Mouse (Mus musculus) liver, embryonic 12.5 days (tissue): ENCODE measurements around the gene Prss22. TPM values are rescaled to one million over a fixed set of nuclear protein-coding genes. Genes with fewer than 3 reads are reported as not detected.

Source experiments
- ATAC-seq: fragments of 200-750 bp; cut with Nextera tagmentation; 2 replicates; pipeline ENCODE4 v1.8.0; 2017; ENCODE audit warnings: moderate number of reproducible peaks, mild to moderate bottlenecking, moderate library complexity
- H3K27ac ChIP-seq: fragments of 300-500 bp; sonication (generic); 2 replicates; pipeline ENCODE4 v1.5.1; 2016; ENCODE audit warnings: mild to moderate bottlenecking
- H3K27me3 ChIP-seq: fragments of 300-500 bp; sonication (generic); replicated peaks from 2 replicates; pipeline ENCODE4 v1.6.1; 2016; ENCODE audit warnings: mild to moderate bottlenecking, moderate library complexity
- H3K36me3 ChIP-seq: fragments of 300-500 bp; sonication (generic); 2 replicates; pipeline ENCODE4 v1.6.1; 2016; ENCODE audit warnings: mild to moderate bottlenecking, moderate library complexity
- H3K4me1 ChIP-seq: fragments of 300-500 bp; sonication (generic); 2 replicates; pipeline ENCODE4 v1.6.1; 2016
- H3K4me2 ChIP-seq: fragments of 300-500 bp; sonication (generic); 2 replicates; pipeline ENCODE4 v1.6.1; 2016; ENCODE audit warnings: mild to moderate bottlenecking, moderate library complexity
- H3K4me3 ChIP-seq: fragments of 300-500 bp; sonication (generic); 2 replicates; pipeline ENCODE4 v1.5.1; 2016; ENCODE audit warnings: mild to moderate bottlenecking, moderate library complexity
- H3K9ac ChIP-seq: fragments of 300-500 bp; sonication (generic); 2 replicates; pipeline ENCODE4 v1.6.1; 2016; ENCODE audit warnings: mild to moderate bottlenecking, moderate library complexity
- H3K9me3 ChIP-seq: fragments of 300-500 bp; sonication (generic); replicated peaks from 2 replicates; pipeline ENCODE4 v1.6.1; 2016; ENCODE audit warnings: mild to moderate bottlenecking, moderate library complexity
- whole genome bisulfite sequencing: fragments of 180-500 bp; shearing (Covaris S2); methylation state at CpG from one replicate; pipeline ENCODE4 v1.1.7; 2016; ENCODE audit not compliant: insufficient replicate concordance; 5-methylcytosine and 5-hydroxymethylcytosine counted together
- polyA plus RNA-seq: library from polyadenylated mRNA; unstranded; fragments of >200 nt; fragmentation: Nextera tagmentation; extraction: Ambion mirVana; gene quantifications from 2 replicates; pipeline ENCODE4 v1.2.1, GENCODE M21; 2016

The Prss22 gene
- polyA plus RNA-seq, 1 experiment from 2014 or later = not detected

DNA sequence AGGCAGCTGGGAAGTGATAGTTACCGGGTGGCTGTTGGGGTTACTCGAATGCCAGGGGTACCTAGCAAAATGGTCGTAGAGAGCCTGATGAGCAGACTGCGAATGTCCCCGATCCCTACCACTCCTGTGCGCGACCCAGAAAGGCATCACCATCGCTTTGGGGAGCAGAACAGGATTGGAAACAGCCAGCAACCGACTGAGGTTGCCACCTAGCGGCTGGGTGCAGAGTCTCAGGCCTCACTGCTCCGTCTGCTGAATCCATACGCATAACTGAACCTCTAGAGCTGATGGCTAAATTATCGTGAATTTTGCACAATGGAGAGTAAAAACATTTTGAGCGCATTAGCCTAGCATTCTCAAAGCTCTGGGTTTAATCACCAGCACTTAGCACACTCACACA lies 17.8 kb upstream of the Prss22 start:
- no peaks in the 10 kb centered on the region for H3K9me3 ChIP-seq
- no peak overlapping the region for H3K4me2 ChIP-seq
- H3K36me3 ChIP-seq = no peaks in the 10 kb centered on the region
- no peaks in the 10 kb centered on the region for H3K4me1 ChIP-seq
- peaks cover 6% of the 10 kb centered on the region; the same call in 1 of the 2 replicates for H3K27me3 ChIP-seq
- no peak overlapping the region for H3K4me3 ChIP-seq
- no peak overlapping the region for H3K27ac ChIP-seq
- WGBS = 19% methylated on average over 14 of the region's 14 CpGs
- no peak for ATAC-seq
- no peak overlapping the region for H3K9ac ChIP-seq

- Histone ChIP-seq H3K36me3 (no peaks in the 10 kb centered on the region), H3K4me3 (no peak overlapping the region), H3K27ac (no peak overlapping the region), H3K9ac (no peak overlapping the region), H3K9me3 (no peaks in the 10 kb centered on the region), H3K4me1 (no peaks in the 10 kb centered on the region), H3K27me3 (no peaks in the 10 kb centered on the region), H3K4me2 (no peak overlapping the region)
- ATAC-seq = no peak
- 75% methylated on average over 5 of the region's 5 CpGs for WGBS
These were observed 16.6 kb upstream of the Prss22 start for GRCm38 (mm10) chr17:24014433-24014965.

GRCm38 (mm10) chr17:24012921-24013320 lies 15.0 kb upstream of the Prss22 start:
- Histone ChIP-seq H3K9me3 (no peaks in the 10 kb centered on the region), H3K9ac (no peak overlapping the region), H3K4me2 (no peak overlapping the region), H3K27me3 (no peaks in the 10 kb centered on the region), H3K4me1 (no peaks in the 10 kb centered on the region), H3K27ac (no peak overlapping the region), H3K4me3 (no peak overlapping the region), H3K36me3 (no peaks in the 10 kb centered on the region)
- ATAC-seq = no peak
- 71% methylated on average over 2 of the region's 2 CpGs for WGBS

DNA sequence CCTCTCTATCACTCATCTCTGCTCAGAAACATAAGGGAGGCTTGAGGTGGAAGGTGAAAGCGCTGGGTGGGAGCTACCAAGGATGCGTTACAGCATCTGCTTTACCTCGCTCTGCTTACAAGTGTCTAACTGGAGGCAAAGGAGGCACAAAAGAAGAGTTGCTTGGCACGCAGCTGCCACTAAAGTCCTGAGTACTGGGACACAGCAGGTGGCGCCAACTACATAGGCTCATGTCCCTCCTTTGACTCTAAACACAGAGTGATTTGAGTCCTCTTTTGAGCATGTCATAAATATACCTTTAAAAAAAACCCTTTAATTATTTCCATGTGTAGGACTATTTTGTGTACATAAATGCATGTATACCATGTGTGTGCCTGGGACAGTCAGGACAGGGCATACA lies 11.7 kb upstream of the Prss22 start:
- H3K27me3 ChIP-seq = no peaks in the 10 kb centered on the region
- H3K9me3 ChIP-seq = no peaks in the 10 kb centered on the region
- no peak for ATAC-seq
- no peak overlapping the region for H3K4me2 ChIP-seq
- H3K36me3 ChIP-seq = no peaks in the 10 kb centered on the region
- WGBS = 43% methylated on average over 5 of the region's 5 CpGs
- no peaks in the 10 kb centered on the region for H3K4me1 ChIP-seq
- no peak overlapping the region for H3K9ac ChIP-seq
- no peak overlapping the region for H3K27ac ChIP-seq
- H3K4me3 ChIP-seq = no peak overlapping the region

GRCm38 (mm10) chr17:24008105-24008504 lies 10.2 kb upstream of the Prss22 start:
- Histone ChIP-seq H3K4me1 (no peaks in the 10 kb centered on the region), H3K4me2 (no peak overlapping the region), H3K9me3 (no peaks in the 10 kb centered on the region), H3K4me3 (no peak overlapping the region), H3K36me3 (no peaks in the 10 kb centered on the region), H3K27me3 (no peaks in the 10 kb centered on the region), H3K9ac (no peak overlapping the region), H3K27ac (no peak overlapping the region)
- ATAC-seq = no peak
- 48% methylated on average over 4 of the region's 4 CpGs for WGBS

DNA sequence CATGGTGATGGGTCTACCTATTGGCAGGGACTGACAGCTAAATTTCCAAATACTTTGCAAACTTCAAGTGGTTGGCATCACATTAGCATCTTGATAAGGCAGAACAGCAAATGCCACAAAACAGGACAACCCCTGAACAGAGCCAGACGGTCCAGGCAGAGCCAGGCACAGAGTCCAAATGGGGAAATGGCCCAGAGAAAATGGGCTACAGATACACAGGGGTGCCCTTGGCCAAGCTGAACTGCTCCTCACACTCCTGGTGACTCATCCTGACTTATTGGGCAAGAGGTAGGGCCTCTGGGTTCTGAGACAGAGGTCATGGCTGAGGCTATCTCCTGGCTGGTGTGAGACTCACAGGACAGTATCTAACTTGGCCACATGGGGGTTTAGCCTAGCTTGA lies 9.5 kb upstream of the Prss22 start:
- no peaks in the 10 kb centered on the region for H3K36me3 ChIP-seq
- H3K27ac ChIP-seq = no peak overlapping the region
- no peak overlapping the region for H3K9ac ChIP-seq
- H3K27me3 ChIP-seq = no peaks in the 10 kb centered on the region
- H3K4me1 ChIP-seq = no peaks in the 10 kb centered on the region
- no peaks in the 10 kb centered on the region for H3K9me3 ChIP-seq
- ATAC-seq = 0 out of 2 replicates have a peak, but pooled peaks have one; percentile 30
- WGBS = 43% methylated on average over 1 of the region's 1 CpGs
- H3K4me2 ChIP-seq = no peak overlapping the region
- H3K4me3 ChIP-seq = no peak overlapping the region

GRCm38 (mm10) chr17:24006930-24007329 lies 9.0 kb upstream of the Prss22 start:
- no peak overlapping the region for H3K9ac ChIP-seq
- H3K4me2 ChIP-seq = no peak overlapping the region
- ATAC-seq = no peak
- WGBS = 36% methylated on average over 2 of the region's 2 CpGs
- no peaks in the 10 kb centered on the region for H3K27me3 ChIP-seq
- H3K27ac ChIP-seq = no peak overlapping the region
- no peaks in the 10 kb centered on the region for H3K36me3 ChIP-seq
- no peaks in the 10 kb centered on the region for H3K9me3 ChIP-seq
- no peaks in the 10 kb centered on the region for H3K4me1 ChIP-seq
- H3K4me3 ChIP-seq = no peak overlapping the region

DNA sequence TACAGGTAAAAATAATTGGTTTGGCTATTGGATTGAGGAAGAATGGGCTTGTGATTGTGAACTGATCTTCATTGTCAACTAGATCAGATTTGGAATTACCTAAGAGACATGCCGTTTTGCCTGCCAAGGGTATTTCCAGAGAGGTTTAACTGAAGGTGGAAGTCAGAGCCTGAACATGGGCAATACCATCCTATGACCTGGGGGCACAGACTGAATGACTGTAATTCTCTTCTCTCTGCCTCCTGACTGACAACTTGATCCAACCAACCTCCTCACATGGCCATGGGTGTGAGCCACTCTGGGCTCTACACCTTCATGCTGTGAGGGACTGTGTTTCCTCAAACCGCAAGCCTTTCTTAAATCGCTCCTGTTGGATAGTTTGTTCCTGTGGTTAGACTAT lies 7.1 kb upstream of the Prss22 start:
- 69% methylated on average over 3 of the region's 3 CpGs for WGBS
- H3K9ac ChIP-seq = no peak overlapping the region
- no peaks in the 10 kb centered on the region for H3K4me1 ChIP-seq
- no peak overlapping the region for H3K4me3 ChIP-seq
- H3K27me3 ChIP-seq = no peaks in the 10 kb centered on the region
- no peak overlapping the region for H3K27ac ChIP-seq
- no peak for ATAC-seq
- no peaks in the 10 kb centered on the region for H3K9me3 ChIP-seq
- no peak overlapping the region for H3K4me2 ChIP-seq
- no peaks in the 10 kb centered on the region for H3K36me3 ChIP-seq

GRCm38 (mm10) chr17:24004071-24004665 lies 6.3 kb upstream of the Prss22 start:
- WGBS = 77% methylated on average over 14 of the region's 14 CpGs
- H3K36me3 ChIP-seq = no peaks in the 10 kb centered on the region
- H3K4me3 ChIP-seq = no peak overlapping the region
- no peak overlapping the region for H3K4me2 ChIP-seq
- H3K4me1 ChIP-seq = no peaks in the 10 kb centered on the region
- H3K27ac ChIP-seq = no peak overlapping the region
- no peaks in the 10 kb centered on the region for H3K27me3 ChIP-seq
- no peaks in the 10 kb centered on the region for H3K9me3 ChIP-seq
- ATAC-seq = no peak
- no peak overlapping the region for H3K9ac ChIP-seq

- Histone ChIP-seq H3K27ac (no peak overlapping the region), H3K36me3 (no peaks in the 10 kb centered on the region), H3K27me3 (peaks cover 23% of the 10 kb centered on the region; the same call in 1 of the 2 replicates), H3K4me2 (no peak overlapping the region), H3K4me1 (no peaks in the 10 kb centered on the region), H3K9ac (no peak overlapping the region), H3K9me3 (no peaks in the 10 kb centered on the region), H3K4me3 (no peak overlapping the region)
- ATAC-seq = no peak
- WGBS = 30% methylated on average over 5 of the region's 5 CpGs
These were observed 2.5 kb upstream of the Prss22 start for GRCm38 (mm10) chr17:24000404-24000803.

DNA sequence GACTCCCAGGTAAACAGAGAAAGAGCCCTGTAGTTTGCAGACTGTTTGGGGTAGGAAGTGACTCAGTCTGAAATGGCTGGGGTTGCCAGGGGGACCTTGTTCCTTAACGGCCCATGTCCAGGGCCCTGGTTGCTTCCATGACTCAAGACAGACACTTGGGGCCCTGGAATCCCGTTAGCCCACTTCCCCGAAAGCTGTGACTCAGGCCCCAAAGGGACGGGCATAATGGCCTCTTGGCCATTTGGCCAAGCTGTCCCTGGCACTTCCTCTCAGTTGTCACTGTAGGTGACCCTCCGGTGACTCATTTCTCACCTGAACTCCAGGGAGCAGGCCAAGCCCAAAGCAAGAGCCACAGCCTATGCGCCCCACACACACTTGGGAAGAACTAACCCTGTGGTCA lies 483 bp upstream of the Prss22 start:
- H3K9ac ChIP-seq = no peak overlapping the region
- H3K4me3 ChIP-seq = no peak overlapping the region
- H3K9me3 ChIP-seq = no peaks in the 10 kb centered on the region
- H3K36me3 ChIP-seq = no peaks in the 10 kb centered on the region
- no peak overlapping the region for H3K4me2 ChIP-seq
- no peak for ATAC-seq
- peaks cover 5% of the 10 kb centered on the region; the same call in 1 of the 2 replicates for H3K4me1 ChIP-seq
- H3K27me3 ChIP-seq = peaks cover 37% of the 10 kb centered on the region
- 33% methylated on average over 6 of the region's 6 CpGs for WGBS
- H3K27ac ChIP-seq = no peak overlapping the region

DNA sequence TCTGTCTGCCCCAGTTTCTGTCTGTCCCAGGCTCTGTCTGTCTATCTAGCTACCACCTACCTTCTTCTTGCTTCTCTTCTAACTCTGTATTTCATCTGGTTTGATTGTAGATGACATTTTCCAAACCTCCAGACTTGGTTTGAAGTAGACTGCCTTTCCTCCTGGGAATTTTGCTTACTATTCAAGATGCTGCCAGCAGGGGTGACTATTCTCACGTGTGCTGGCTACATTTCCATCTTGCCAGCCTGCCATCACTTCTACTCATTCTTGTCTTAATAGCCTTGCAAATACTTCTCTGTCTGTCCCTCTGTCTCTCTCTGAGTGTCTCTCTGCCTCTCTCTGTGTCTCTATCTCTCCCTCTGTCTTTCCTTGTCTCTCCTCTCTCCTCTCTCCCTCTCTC lies 2.5 kb downstream of the Prss22 start:
- Histone ChIP-seq H3K9ac (no peak overlapping the region), H3K36me3 (no peaks in the 10 kb centered on the region), H3K4me1 (peaks cover 10% of the 10 kb centered on the region), H3K4me2 (no peak overlapping the region), H3K27ac (no peak overlapping the region), H3K27me3 (peaks cover 37% of the 10 kb centered on the region), H3K9me3 (no peaks in the 10 kb centered on the region), H3K4me3 (no peak overlapping the region)
- WGBS = 21% methylated on average over 1 of the region's 1 CpGs
- no peak for ATAC-seq

DNA sequence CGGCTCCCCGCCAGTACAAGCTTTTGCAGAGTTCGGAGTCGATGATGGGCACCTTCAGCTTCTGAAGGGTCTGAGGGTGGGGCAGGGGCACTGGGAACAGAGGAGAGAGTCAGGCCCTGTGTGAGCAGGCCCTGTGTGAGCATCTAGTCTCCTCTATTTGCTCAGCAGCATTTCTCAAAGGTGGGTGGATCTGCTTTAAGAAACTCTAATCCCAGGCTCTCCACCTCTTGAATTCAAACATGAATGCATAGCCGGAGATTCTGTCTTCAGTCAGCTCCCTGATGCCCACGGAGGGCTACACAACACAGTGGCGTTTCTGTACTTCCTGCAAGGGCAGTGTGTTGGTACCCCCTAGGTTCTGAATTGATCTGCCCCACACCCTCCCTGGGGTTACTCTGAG lies 3.2 kb downstream of the Prss22 start:
- 62% methylated on average over 7 of the region's 7 CpGs for WGBS
- H3K4me1 ChIP-seq = peaks cover 10% of the 10 kb centered on the region
- no peak for ATAC-seq

More for the DNA sequence above, 3.2 kb downstream of the Prss22 start:
- H3K4me3 ChIP-seq = no peak overlapping the region
- no peak overlapping the region for H3K4me2 ChIP-seq
- H3K9me3 ChIP-seq = no peaks in the 10 kb centered on the region
- H3K36me3 ChIP-seq = no peaks in the 10 kb centered on the region
- H3K9ac ChIP-seq = no peak overlapping the region
- H3K27me3 ChIP-seq = peaks cover 39% of the 10 kb centered on the region
- H3K27ac ChIP-seq = no peak overlapping the region
